Mouse (Mus musculus) liver (tissue): ENCODE results near the gene Fam107b.
A peak's percentile ranks its signal among the peaks of the same experiment; 100 is the strongest.
"Not testable (repeated sequence)": the region's sequence is repeated elsewhere in the genome, so short reads cannot be mapped to it uniquely, and the experiment has no call there.

ENCODE experiments used
- DNase-seq: peaks from one replicate; pipeline ENCODE4 v3.0.0-alpha.2; 2020; ENCODE audit warnings: mixed read lengths

Fam107b gene

DNA sequence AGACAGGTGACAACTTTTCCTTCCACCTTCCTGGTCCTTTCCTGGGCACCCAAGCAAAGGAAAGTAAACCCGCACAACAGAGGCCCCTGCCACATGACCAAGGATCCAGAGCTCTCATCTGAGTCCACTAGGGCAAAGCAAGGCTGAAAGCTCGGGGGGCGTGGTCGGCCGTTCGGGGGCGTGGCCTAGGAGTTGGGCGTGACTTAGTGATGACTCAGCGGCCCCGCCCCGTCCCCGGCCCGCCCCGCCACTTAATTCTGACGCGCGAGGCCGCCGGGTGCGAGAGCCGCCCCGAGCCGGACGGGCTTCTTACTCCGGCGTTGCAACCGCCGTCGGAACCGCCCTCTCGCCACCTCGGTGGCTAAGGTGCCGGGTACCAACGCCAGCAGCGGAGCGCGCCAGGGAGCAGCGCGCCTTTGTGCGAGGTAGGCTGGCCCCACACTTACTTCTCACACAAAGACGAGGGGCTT is 143.0 kb downstream of the Fam107b start:
- peak; percentile 97 for DNase-seq

GRCm38 (mm10) chr2:3713682-3714361 is 143.5 kb downstream of the Fam107b start:
- DNase-seq: peak; percentile 35

GRCm38 (mm10) chr2:3714511-3714910 is 144.2 kb downstream of the Fam107b start:
- DNase-seq: no peak

GRCm38 (mm10) chr2:3715424-3715823 is 145.1 kb downstream of the Fam107b start:
- no peak for DNase-seq

DNA sequence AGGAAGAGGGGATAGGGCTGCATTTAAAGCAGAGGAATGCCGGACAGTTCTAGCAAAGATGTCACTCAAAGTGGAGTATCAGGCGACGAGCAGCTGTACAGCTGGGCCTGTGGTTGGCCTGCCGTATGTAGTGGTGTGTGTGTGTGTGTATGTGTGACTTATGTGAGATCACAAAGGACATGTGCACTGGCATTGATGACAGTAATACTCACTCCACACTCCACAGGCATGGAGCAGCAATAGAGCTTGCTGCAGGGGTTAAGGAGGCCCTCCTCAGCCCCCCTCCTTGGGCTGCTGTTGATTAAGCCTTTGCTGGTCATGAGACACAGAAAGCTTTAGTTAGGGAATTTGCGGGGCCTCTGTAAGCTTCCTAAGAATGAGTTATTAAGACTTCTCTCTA is 147.0 kb downstream of the Fam107b start:
- no peak for DNase-seq

DNA sequence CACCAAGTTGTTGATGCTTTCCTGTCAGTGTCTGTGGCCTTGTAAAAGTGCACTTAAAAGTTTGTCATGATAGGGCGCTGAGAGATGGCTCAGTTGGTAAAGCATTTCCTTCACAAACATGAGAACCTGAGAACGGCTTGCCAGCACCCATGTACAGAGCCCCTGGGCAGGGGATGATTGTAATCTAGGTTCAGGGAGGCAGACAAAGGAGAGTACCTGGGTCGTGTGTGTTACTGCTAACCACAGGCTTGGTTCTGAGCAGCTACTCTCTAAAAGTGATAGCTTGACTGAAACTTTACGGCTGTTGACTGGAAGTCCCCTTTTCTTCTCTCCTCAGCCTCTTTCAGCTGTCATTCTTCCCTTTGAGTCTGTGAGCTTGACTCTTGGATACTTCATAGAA is 147.6 kb downstream of the Fam107b start:
- DNase-seq: no peak

DNA sequence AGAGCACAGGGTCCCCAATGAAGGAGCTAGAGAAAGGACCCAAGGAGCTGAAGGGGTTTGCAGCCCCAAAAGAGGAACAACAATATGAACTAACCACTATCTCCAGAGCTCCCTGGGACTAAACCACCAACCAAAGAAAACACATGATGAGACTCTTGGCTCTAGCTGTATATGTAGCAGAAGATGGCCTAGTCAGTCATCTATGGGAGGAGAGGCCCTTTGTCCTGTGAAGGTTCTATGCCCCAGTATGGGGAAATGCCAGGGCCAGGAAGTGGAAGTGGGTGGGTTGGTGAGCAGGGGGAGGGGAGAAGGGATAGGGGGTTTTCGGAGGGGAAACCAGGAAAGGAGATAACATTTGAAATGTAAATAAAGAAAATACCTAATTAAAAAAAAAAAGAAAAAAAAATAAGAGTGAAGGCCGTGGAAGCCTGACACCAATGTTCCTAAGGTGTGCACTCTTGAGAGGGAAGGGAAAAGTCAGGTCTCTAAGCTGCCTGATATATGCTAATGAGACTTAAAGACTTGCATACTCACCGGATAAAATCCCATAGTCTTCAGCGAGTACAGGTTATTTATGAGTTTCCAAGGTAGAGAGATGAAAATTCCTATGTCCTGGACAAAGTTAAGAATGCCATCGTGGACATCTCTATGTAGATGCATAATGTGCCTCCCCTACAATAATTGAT is 149.3 kb downstream of the Fam107b start:
- DNase-seq: not testable (repeated sequence)

DNA sequence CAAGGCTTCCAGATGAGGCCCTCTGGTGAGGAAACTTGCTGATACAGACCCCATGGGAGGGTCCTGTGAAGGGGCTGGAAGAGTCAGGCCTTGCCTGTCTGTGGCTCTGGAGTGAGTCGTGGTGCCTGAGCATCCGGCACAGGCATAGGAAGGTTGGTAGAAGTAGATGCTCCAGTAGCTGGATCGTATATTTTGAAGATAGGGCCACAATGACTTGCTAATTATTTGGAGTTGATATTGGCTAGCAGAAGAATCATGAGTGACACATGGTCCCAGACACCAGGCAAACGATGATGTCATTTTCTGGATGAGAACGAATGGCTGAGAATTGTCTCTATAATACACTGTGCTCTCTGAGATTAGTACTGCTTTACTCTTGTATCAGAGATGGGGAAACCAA is 150.8 kb downstream of the Fam107b start:
- no peak for DNase-seq

GRCm38 (mm10) chr2:3721974-3722373 is 151.7 kb downstream of the Fam107b start:
- no peak for DNase-seq

- no peak for DNase-seq
Measured at GRCm38 (mm10) chr2:3723391-3724106, 153.3 kb downstream of the Fam107b start.

DNA sequence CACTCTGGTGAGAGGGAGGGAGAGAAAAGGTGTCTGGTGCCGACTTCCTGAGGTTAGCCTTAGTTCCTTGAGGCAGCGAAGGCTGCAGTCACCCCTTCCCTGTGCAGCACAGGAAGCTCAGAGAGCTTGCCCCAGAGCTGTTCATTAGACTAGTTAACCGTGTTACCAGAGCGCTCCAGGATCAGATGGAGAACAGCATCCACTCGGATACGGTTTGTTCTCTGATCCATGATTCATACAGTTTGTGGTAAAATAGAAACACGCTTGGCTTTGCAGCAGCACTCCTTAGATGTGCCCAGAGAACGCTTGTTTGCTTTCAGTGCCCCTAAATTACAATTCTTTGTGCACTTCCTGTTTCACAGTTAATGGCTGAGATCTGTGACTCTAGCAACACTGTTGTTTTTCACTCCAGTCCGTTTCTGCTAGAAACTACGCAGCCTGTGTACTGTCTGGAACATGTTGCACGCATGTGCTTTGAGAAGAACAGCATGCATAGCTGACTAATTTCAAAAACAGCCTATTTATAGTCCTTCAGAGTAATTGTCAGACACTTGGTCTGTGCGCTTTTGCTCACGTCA is 156.3 kb downstream of the Fam107b start:
- DNase-seq: no peak

DNA sequence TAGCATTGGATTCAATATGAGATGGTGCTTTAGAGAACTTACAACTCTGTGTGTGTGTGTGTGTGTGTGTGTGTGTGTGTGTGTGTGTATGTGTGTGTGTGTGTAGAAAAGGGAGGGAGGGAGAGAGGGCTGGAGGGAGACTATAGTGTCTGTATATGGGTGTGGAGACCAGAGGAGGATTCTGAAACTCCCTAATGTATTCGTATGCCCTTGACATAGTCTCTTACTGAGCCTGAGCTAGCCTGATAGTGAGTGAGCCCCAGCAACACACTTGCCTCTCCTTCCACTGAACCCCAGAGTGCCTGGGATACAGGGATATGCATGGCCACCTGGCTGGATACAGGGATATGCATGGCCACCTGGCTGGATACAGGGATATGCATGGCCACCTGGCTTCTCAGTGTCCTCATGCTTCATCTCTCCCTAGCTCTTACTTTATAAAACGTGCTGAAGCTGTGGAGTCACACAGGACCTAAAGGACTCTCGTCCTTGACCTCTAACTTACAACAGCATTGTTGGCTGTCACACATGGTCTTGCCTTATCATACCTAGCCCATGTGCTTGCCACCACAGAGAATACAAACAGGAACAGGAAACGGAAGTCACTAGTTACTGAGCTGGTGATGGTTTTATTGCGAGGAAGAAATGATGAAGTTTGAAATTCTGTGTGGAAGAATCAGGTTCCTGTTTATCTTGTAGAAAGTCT is 157.1 kb downstream of the Fam107b start:
- DNase-seq: no peak

GRCm38 (mm10) chr2:3728090-3728489 is 157.8 kb downstream of the Fam107b start:
- DNase-seq: no peak

DNA sequence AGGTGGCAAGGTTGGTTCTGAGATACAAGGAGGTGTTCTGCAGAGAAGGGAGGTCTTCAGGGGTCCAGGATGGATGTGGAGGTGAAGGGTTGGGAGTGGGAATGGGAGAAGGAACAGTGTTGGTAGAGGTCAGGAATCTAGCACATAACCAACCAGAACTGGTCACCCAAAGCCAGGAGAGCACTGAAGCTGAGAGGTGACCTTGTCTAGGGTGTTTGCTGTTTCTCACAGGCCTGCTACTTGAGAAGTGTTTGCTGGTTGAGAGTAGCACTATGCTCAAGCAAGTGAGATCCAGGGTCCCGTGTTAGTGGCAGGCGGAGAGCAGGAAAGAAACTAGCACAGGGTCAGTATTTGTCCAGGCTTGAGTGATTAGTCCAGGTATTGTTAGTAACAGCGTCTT is 159.3 kb downstream of the Fam107b start:
- DNase-seq: no peak

DNA sequence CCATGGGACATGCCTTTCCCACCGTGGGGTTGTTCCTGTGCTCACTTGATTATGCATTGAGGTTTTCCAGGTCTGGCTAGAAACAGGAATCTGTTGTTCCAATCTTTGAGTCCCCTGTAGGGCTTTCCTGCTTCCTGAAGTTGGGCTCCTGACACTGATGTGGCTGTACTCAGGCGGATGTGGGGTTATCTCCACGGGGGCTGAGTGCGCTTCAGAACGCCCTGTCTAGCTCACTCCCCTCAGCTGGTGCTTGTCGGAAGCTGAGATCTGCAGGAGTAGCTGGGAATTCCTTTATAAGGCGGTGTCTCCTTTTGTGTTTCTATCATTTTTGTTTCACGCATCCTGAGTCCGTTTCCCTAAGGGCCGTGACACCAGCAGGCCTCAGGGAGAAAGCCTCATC is 160.5 kb downstream of the Fam107b start:
- peak; percentile 22 for DNase-seq

- no peak for DNase-seq
Measured at GRCm38 (mm10) chr2:3731316-3732015, 161.2 kb downstream of the Fam107b start.

DNA sequence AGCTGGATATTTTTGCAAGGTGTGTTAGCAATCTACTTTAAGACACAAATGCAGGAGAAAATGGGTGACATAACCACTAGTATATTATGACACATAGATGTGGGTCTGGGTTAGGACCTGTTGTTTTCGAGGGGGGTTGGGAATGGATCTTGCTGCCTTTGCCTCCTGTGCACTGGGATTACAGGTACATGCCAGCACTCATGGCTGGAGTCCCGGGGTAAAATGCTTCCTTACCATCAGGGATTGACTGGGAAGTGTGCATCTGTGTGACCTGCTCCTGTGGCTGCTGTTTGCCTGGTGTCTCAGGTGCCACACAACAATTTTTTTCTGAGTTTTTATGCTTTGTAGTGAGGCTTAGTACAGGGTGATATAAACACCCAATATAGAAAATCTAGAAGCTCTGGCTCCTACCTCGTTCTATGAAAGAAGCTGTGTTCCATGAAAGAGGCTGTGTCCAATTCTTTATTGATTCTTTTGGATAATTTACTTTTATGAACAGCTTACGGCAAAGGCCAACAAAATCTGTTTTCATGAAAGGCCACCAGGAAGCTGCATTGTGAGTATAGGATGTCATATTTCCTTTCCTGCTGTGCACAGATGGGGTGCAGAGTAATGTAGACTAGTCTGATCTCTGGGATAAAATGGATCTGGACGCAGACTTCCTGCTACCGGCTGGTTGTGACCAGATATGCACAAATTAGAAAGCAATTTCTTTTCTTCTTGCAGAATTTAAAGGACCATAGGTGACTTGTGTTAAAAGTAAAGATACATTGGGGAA is 167.8 kb downstream of the Fam107b start:
- no peak for DNase-seq

DNA sequence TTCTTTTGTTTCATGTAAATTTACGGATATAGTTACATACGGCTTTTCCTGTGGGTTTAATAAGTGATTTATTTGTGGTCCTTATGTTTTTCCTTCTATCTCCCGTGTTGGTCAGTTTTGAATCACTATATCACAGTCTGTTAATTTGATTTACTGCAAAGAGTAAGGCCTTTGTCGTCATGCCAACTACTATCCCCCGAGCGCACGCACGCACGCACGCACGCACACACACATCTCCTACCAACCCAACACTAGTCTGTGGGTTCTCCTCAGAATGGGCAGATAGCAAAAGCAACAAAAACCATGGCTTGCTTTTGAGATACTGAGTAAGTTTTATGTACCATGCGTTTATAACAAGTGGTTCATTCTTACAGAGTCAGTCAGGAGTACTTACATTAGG is 168.4 kb downstream of the Fam107b start:
- DNase-seq: no peak

- no peak for DNase-seq
Measured at GRCm38 (mm10) chr2:3739351-3739961, 169.2 kb downstream of the Fam107b start.

DNA sequence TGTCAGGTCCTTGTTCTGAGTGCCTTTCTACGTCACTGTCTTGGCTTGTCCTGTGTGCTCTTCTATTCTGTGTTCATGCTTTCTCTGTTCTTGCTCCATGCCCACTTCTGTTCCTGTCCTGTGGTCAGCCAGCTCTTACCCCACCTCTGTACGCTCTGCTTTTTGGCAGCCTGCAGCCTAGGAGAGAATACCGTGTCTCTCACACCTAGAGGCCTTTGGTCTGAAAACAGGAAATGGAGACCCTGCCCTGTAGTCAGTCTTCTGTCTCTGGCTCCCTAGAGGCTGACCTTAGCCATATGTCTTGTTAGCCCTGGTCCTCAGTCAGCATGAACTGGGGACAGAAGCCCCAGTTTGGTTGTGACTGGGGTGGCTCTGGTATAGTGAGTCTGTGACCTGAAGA is 170.0 kb downstream of the Fam107b start:
- no peak for DNase-seq

GRCm38 (mm10) chr2:3740670-3741069 is 170.4 kb downstream of the Fam107b start:
- no peak for DNase-seq
